Mouse (Mus musculus): ENCODE measurements at regions not wholly inside any gene's neighbourhood (a gene's known extent, or its start where the extent isn't known, plus 50 kb on each side); places are given as distances from the start of the nearest gene placed in this dataset.

DNA sequence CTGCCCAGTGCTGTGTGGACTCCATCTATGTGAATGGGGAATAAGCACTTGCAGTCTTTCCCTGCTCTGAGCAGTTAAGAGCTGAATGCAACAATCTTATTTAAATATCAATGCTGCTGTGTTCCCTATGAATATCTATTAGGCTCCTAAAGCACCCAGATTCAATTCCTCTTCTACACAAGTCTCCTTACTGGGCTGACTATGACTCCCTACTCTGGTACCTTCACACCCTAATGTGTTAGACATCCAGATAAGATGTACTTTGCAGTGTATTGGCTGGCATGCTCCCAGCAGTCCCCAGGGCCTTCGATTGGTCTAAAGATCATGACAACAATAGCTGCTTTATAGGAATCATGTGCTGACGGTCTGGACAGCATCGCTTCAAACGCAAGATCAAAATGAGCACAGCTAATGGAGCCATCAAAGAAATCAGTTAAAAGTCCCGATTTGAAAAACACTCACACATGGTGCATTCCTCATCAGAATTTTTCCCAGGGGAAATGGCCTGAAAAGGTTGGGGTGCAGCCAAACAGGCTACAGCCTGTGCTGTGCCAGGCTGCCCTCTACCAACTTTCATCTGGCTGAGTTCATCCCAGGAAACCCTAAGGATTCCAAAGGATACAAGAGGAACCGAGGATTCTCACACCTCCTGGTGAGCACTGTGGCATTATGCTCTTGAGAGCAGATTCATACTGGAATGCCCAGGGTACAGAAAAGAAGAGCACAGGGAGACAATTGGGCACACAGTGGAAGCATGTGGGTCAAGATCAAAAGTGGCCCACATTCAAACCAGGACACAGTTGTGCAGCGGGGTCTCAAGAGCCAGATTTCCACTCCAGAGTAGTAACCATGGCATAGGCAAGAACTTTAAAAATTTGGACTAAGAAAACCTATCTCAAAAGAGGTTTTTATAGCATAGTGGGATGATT lies 240.7 kb upstream of the Pitrm1 start:
- Histone ChIP-seq H3K36me3 (ENCODE audit: insufficient read depth) (no peaks in the 10 kb centered on the region), H3K9me3 (ENCODE audit: low read length) (no peaks in the 10 kb centered on the region), H3K9ac (no peak overlapping the region), H3K27ac (ENCODE audit: low read depth, low read length) (0 out of 2 replicates have a peak overlapping the region, but pooled peaks have one; percentile 30), H3K4me1 (ENCODE audit: insufficient read depth) (peaks cover 5% of the 10 kb centered on the region; the same call in 1 of the 2 replicates), H3K4me3 (ENCODE audit: low read depth, low read length) (no peak overlapping the region), H3K27me3 (ENCODE audit: insufficient read depth, low read length) (no peaks in the 10 kb centered on the region), H3K4me2 (ENCODE audit: low read depth) (no peak overlapping the region)
- peak; percentile 58 for DNase-seq
- WGBS = 25% methylated on average over 7 of the region's 7 CpGs
- peak; percentile 87 for ATAC-seq
- no peak for TF ChIP-seq CTCF (IDR thresholded peaks at IDR 0.05; ENCODE audit: low read depth)

DNA sequence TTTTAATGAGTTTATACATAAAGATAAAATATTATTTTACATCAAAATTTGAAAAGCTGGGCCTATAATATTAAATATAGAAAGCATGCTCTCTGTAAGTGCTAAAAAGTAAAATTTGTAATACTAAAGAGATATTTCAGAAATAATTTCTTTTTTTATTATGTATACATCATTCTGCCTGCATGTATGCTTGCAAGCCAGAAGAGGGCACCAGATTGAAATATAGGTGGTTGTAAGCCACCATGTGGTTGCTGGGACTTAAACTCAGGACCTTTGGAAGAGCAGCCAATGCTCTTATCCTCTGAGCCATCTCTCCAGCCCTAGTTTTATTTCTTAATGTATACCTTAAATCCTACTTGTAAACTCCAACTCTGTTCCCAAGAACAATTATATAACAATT lies 231.7 kb upstream of the Pitrm1 start:
- no peak overlapping the region for H3K4me2 ChIP-seq (ENCODE audit: low read depth)
- no peak for DNase-seq
- no peak for TF ChIP-seq CTCF (IDR thresholded peaks at IDR 0.05; ENCODE audit: low read depth)
- H3K9me3 ChIP-seq (ENCODE audit: low read length) = no peaks in the 10 kb centered on the region
- H3K36me3 ChIP-seq (ENCODE audit: insufficient read depth) = no peaks in the 10 kb centered on the region
- no peaks in the 10 kb centered on the region for H3K27me3 ChIP-seq (ENCODE audit: insufficient read depth, low read length)
- H3K4me3 ChIP-seq (ENCODE audit: low read depth, low read length) = no peak overlapping the region
- H3K4me1 ChIP-seq (ENCODE audit: insufficient read depth) = no peaks in the 10 kb centered on the region
- H3K27ac ChIP-seq (ENCODE audit: low read depth, low read length) = no peak overlapping the region
- H3K9ac ChIP-seq = no peak overlapping the region
- ATAC-seq = no peak

DNA sequence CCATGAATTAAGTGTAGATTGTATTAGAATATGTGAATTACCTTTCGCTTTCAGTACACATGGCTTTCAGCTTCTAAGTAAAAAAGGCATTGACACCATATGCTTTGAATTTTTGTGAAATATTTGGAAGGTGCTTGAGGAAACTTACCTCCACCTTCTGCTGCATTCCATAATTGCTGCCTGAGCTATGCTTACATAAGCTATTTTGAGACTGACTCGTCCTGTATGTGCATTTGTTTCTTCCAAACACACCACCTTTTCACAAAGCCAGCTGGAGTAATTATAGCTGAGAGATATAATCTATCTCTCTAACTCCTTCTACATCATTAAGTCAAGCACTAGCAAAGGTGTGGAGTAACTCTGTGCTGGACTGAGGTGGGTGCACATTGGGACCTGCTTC lies 224.0 kb upstream of the Pitrm1 start:
- Histone ChIP-seq H3K9me3 (ENCODE audit: low read length) (no peaks in the 10 kb centered on the region), H3K27ac (ENCODE audit: low read depth, low read length) (no peak overlapping the region), H3K4me1 (ENCODE audit: insufficient read depth) (no peaks in the 10 kb centered on the region), H3K4me2 (ENCODE audit: low read depth) (no peak overlapping the region), H3K9ac (no peak overlapping the region), H3K27me3 (ENCODE audit: insufficient read depth, low read length) (no peaks in the 10 kb centered on the region), H3K4me3 (ENCODE audit: low read depth, low read length) (no peak overlapping the region), H3K36me3 (ENCODE audit: insufficient read depth) (no peaks in the 10 kb centered on the region)
- ATAC-seq = no peak
- no peak for TF ChIP-seq CTCF (IDR thresholded peaks at IDR 0.05; ENCODE audit: low read depth)
- DNase-seq = no peak
- 74% methylated on average over 2 of the region's 2 CpGs for WGBS

GRCm38 (mm10) chr13:6330320-6330950 lies 217.5 kb upstream of the Pitrm1 start:
- Histone ChIP-seq H3K9ac (no peak overlapping the region), H3K36me3 (ENCODE audit: insufficient read depth) (no peaks in the 10 kb centered on the region), H3K4me3 (ENCODE audit: low read depth, low read length) (no peak overlapping the region), H3K4me1 (ENCODE audit: insufficient read depth) (no peaks in the 10 kb centered on the region), H3K4me2 (ENCODE audit: low read depth) (no peak overlapping the region), H3K27me3 (ENCODE audit: insufficient read depth, low read length) (no peaks in the 10 kb centered on the region), H3K9me3 (ENCODE audit: low read length) (no peaks in the 10 kb centered on the region), H3K27ac (ENCODE audit: low read depth, low read length) (no peak overlapping the region)
- peak; percentile 52 for DNase-seq
- peak; percentile 91 for ATAC-seq
- TF ChIP-seq CTCF (IDR thresholded peaks at IDR 0.05; ENCODE audit: low read depth) = no peak
- WGBS = 89% methylated on average over 3 of the region's 3 CpGs

GRCm38 (mm10) chr13:6340157-6340556 lies 207.8 kb upstream of the Pitrm1 start:
- no peaks in the 10 kb centered on the region for H3K9me3 ChIP-seq (ENCODE audit: low read length)
- no peaks in the 10 kb centered on the region for H3K4me1 ChIP-seq (ENCODE audit: insufficient read depth)
- 66% methylated on average over 7 of the region's 7 CpGs for WGBS
- DNase-seq = no peak
- no peak for TF ChIP-seq CTCF (IDR thresholded peaks at IDR 0.05; ENCODE audit: low read depth)
- peak; percentile 27; the same call in 1 of the 2 replicates for ATAC-seq
- no peak overlapping the region for H3K9ac ChIP-seq
- no peak overlapping the region for H3K4me3 ChIP-seq (ENCODE audit: low read depth, low read length)
- no peak overlapping the region for H3K27ac ChIP-seq (ENCODE audit: low read depth, low read length)
- H3K4me2 ChIP-seq (ENCODE audit: low read depth) = no peak overlapping the region
- no peaks in the 10 kb centered on the region for H3K36me3 ChIP-seq (ENCODE audit: insufficient read depth)
- H3K27me3 ChIP-seq (ENCODE audit: insufficient read depth, low read length) = no peaks in the 10 kb centered on the region

DNA sequence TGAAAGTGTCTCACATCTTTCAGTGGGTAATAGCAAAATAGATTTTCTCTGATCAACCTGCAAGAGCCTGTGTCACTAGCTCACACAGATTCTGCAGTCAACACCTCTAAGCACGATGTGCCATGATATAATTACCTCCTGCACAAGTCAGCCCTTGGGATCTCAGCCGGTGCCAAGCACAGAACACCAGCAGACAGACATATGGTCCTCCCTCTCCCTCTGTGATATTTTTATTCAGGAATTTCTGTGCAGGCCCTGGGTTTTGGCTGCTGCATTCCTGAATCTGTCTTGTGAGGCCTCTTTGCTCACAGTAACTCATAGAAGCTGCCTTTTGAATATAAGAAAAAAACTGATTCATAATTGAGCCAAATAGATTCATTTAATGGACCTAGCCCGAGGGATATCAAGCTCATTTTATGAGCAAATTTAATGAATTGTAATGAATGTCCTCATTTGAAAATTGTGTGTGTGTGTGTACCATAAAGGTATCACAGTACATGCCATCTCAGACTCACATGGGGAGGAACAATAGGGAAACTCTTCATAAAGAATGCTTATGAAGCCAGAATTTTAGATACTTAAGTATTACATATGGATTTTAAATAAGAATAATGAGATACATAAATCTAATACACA lies 206.7 kb upstream of the Pitrm1 start:
- DNase-seq = peak; percentile 60
- WGBS = 31% methylated on average over 3 of the region's 3 CpGs
- Histone ChIP-seq H3K9me3 (ENCODE audit: low read length) (no peaks in the 10 kb centered on the region), H3K27ac (ENCODE audit: low read depth, low read length) (peak overlapping the region; percentile 17), H3K36me3 (ENCODE audit: insufficient read depth) (no peaks in the 10 kb centered on the region), H3K4me1 (ENCODE audit: insufficient read depth) (no peaks in the 10 kb centered on the region), H3K4me2 (ENCODE audit: low read depth) (no peak overlapping the region), H3K9ac (no peak overlapping the region), H3K4me3 (ENCODE audit: low read depth, low read length) (no peak overlapping the region), H3K27me3 (ENCODE audit: insufficient read depth, low read length) (no peaks in the 10 kb centered on the region)
- peak; percentile 83 for ATAC-seq
- TF ChIP-seq CTCF (IDR thresholded peaks at IDR 0.05; ENCODE audit: low read depth) = no peak

DNA sequence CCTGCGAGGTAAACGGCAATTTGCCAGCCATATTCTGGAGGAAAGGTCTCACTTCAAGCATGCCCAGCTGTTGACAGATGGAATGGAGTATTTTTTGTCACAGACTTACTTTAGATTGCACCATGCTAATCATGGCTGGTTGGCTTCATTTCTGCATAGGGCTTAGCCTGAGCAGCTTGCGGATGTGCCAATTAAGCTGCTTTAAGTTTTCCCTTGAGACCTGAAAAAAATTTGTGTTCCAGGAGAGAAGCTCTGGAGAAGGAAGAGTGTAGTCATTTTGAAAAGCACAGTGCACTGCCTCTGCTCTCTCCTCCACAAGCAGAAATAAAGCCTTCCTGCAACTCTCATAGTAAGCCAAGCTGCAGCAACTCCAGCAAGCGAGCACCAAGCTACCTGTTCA lies 182.8 kb upstream of the Pitrm1 start:
- Histone ChIP-seq H3K4me2 (ENCODE audit: low read depth) (no peak overlapping the region), H3K27me3 (ENCODE audit: insufficient read depth, low read length) (no peaks in the 10 kb centered on the region), H3K9ac (no peak overlapping the region), H3K4me3 (ENCODE audit: low read depth, low read length) (no peak overlapping the region), H3K9me3 (ENCODE audit: low read length) (no peaks in the 10 kb centered on the region), H3K27ac (ENCODE audit: low read depth, low read length) (no peak overlapping the region), H3K36me3 (ENCODE audit: insufficient read depth) (no peaks in the 10 kb centered on the region), H3K4me1 (ENCODE audit: insufficient read depth) (no peaks in the 10 kb centered on the region)
- WGBS = 75% methylated on average over 4 of the region's 4 CpGs
- no peak for ATAC-seq
- TF ChIP-seq CTCF (IDR thresholded peaks at IDR 0.05; ENCODE audit: low read depth) = no peak
- DNase-seq = no peak
